In the genomic region with DNA sequence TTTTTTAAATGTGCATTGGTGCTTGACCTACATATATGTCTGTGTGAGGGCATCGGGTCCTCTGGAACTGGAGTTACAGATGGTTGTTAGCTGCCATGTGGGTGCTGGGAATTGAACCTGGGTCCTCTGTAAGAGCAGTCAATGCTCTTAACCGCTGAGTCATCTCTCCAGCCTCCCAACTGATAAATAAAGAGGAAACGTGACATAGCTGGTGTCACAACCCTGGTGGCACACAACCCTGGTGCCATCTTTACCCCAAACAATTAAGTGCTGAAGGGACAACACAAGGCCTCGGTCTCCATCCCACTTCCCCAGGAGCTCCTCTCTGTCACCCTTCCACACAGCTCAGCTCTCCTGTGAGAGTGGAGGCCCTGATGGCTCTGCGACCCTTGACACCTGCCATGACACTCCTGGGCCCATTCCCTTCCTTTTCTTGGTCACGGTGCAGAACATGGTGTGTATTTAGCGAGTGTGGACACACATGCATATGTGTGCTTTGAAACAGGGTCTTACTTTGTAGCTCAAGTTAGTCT, we compare ENCODE assay signal across 10 mouse cellular contexts. TPM values are rescaled to one million over a fixed set of nuclear protein-coding genes. Genes with fewer than 3 reads are reported as not detected.
DNase-seq lines count a peak whose midpoint lies in the region; ATAC-seq and TF ChIP-seq lines count a peak whose summit lies in the region.
"Had no signal": no experiment of that assay in that cellular context is flagged by ENCODE, and none has a peak within 500 bp of the region (broad histone marks: within the 10 kb centered on the region; RNA-seq: fewer than 3 reads in every experiment).

No protein-coding gene starts in this region.

- peak overlapping the region; percentile 100 for H3K4me2 ChIP-seq in heart, embryonic 11.5 days
- peak overlapping the region; percentile 96 for H3K4me2 ChIP-seq in limb, embryonic 15.5 days

- no peak for DNase-seq in heart, postnatal 36 days
- DNase-seq in testis, postnatal 10 days (ENCODE audit: low spot score) = no peak
- no peak for DNase-seq in frontal cortex, postnatal 10 days (ENCODE audit: low spot score in 2 of 2)
- DNase-seq in yolk sac, embryonic 10.5 days (ENCODE audit: low spot score) = no peak
- DNase-seq in urinary bladder, postnatal 25 days (ENCODE audit: low spot score) = no peak
- DNase-seq: kidney, postnatal 4 days; thymus, postnatal 4 days had no signal

- TF ChIP-seq CTCF in testis, adult 2 months (IDR thresholded peaks at IDR 0.05; ENCODE audit: control insufficient read depth, insufficient read depth, insufficient replicate concordance, low read depth, low read length) = no peak

- no peaks in the 10 kb centered on the region for H3K9me3 ChIP-seq in heart, embryonic 11.5 days (replicated peaks; ENCODE audit: control insufficient read depth, low read length)
- H3K9me3 ChIP-seq in limb, embryonic 15.5 days = no peaks in the 10 kb centered on the region

- no peak for TF ChIP-seq POLR2A in testis, adult 2 months (IDR thresholded peaks at IDR 0.05; ENCODE audit: control insufficient read depth, low read depth, low read length)

- H3K27me3 ChIP-seq in heart, embryonic 11.5 days (ENCODE audit: control insufficient read depth, insufficient read depth, low read length) = peaks cover 4% of the 10 kb centered on the region; the same call in 1 of the 2 replicates
- no peaks in the 10 kb centered on the region for H3K27me3 ChIP-seq in testis, adult 2 months (ENCODE audit: control insufficient read depth, insufficient read depth, low read length)
- H3K27me3 ChIP-seq in limb, embryonic 15.5 days = no peaks in the 10 kb centered on the region; the same call in 1 of the 2 replicates

- H3K4me3 ChIP-seq in heart, embryonic 11.5 days (ENCODE audit: low read depth, low read length) = no peak overlapping the region; the same call in 1 of the 2 replicates
- peak overlapping the region; percentile 62 for H3K4me3 ChIP-seq in testis, adult 2 months (ENCODE audit: control insufficient read depth, low read depth, low read length)
- H3K4me3 ChIP-seq in limb, embryonic 15.5 days = peak overlapping the region; percentile 90

- intact Hi-C loops in heart, postnatal 36 days (cut with DNase I) = no loop called here

- no peak for ATAC-seq in heart, embryonic 11.5 days (replicated peaks; ENCODE audit: insufficient number of reproducible peaks, low FRiP score, low TSS enrichment)
- no peak for ATAC-seq in limb, embryonic 15.5 days (ENCODE audit: insufficient number of reproducible peaks, low FRiP score, low TSS enrichment, low read depth)

- H3K4me1 ChIP-seq in heart, embryonic 11.5 days (ENCODE audit: control insufficient read depth, insufficient read depth, low read length) = peaks cover 37% of the 10 kb centered on the region
- peaks cover 16% of the 10 kb centered on the region for H3K4me1 ChIP-seq in testis, adult 2 months (ENCODE audit: control insufficient read depth, insufficient read depth, low read length)
- H3K4me1 ChIP-seq in limb, embryonic 15.5 days = peaks cover 45% of the 10 kb centered on the region

- WGBS in heart, embryonic 11.5 days (ENCODE audit: insufficient replicate concordance) = 89% methylated on average over 7 of the region's 7 CpGs
- 90% methylated on average over 7 of the region's 7 CpGs for WGBS in limb, embryonic 15.5 days

- H3K27ac ChIP-seq in heart, embryonic 11.5 days (ENCODE audit: low read depth, low read length) = no peak overlapping the region
- no peak overlapping the region for H3K27ac ChIP-seq in testis, adult 2 months (ENCODE audit: control insufficient read depth, insufficient read depth, low read depth, low read length)
- H3K27ac ChIP-seq in limb, embryonic 15.5 days = no peak overlapping the region

- 0 out of 2 replicates have a peak, but pooled peaks cover 2% of the 10 kb centered on the region for H3K36me3 ChIP-seq in heart, embryonic 11.5 days (ENCODE audit: control insufficient read depth, insufficient read depth, low read length)
- no peaks in the 10 kb centered on the region for H3K36me3 ChIP-seq in testis, adult 2 months (ENCODE audit: control insufficient read depth, insufficient read depth, low read length)
- H3K36me3 ChIP-seq in limb, embryonic 15.5 days = peaks cover 12% of the 10 kb centered on the region

- no peak overlapping the region for H3K9ac ChIP-seq in heart, embryonic 11.5 days (ENCODE audit: low read depth, low read length)
- H3K9ac ChIP-seq in limb, embryonic 15.5 days = no peak overlapping the region

RNA-seq across cellular contexts. Expression of a gene that starts 2.8 kb away (rescaled TPM):
- polyA plus RNA-seq in heart, embryonic 11.5 days (2014; fragmentation: Nextera tagmentation; extraction: Ambion mirVana) = 11.9 and 12.8 TPM in 2 replicates
- total RNA-seq in heart, postnatal 36 days (2021) = 10 to 100 TPM; 29.2 to 29.7 TPM
- 35.2 and 37.5 TPM in 2 replicates for polyA plus RNA-seq in testis, adult 2 months (2012; rRNA removed)
- 13.1 and 16.8 TPM in 2 replicates for polyA plus RNA-seq in limb, embryonic 15.5 days (2015; fragmentation: Nextera tagmentation; extraction: Ambion mirVana)

RNA-seq across cellular contexts. Expression of a gene that starts 23.6 kb away (rescaled TPM):
- polyA plus RNA-seq in heart, embryonic 11.5 days (2014; fragmentation: Nextera tagmentation; extraction: Ambion mirVana) = 30.5 and 34.3 TPM in 2 replicates
- 10 to 100 TPM; 10.2 to 11.2 TPM for total RNA-seq in heart, postnatal 36 days (2021)
- 9.8 and 12.0 TPM in 2 replicates for polyA plus RNA-seq in testis, adult 2 months (2012; rRNA removed)
- polyA plus RNA-seq in limb, embryonic 15.5 days (2015; fragmentation: Nextera tagmentation; extraction: Ambion mirVana) = 39.8 and 40.9 TPM in 2 replicates

RNA-seq across cellular contexts. Expression of a gene that starts 28.8 kb away (rescaled TPM):
- 81.7 and 84.2 TPM in 2 replicates for polyA plus RNA-seq in heart, embryonic 11.5 days (2014; fragmentation: Nextera tagmentation; extraction: Ambion mirVana)
- 1 to 10 TPM; 2.8 to 3.5 TPM for total RNA-seq in heart, postnatal 36 days (2021)
- polyA plus RNA-seq in testis, adult 2 months (2012; rRNA removed) = 5.3 and 5.4 TPM in 2 replicates
- 92.6 and 95.8 TPM in 2 replicates for polyA plus RNA-seq in limb, embryonic 15.5 days (2015; fragmentation: Nextera tagmentation; extraction: Ambion mirVana)

RNA-seq across cellular contexts. Expression of a gene that starts 46.5 kb away (rescaled TPM):
- 0.20 and 0.33 TPM in 2 replicates for polyA plus RNA-seq in heart, embryonic 11.5 days (2014; fragmentation: Nextera tagmentation; extraction: Ambion mirVana)
- 1 to 10 TPM; 3.6 to 4.1 TPM for total RNA-seq in heart, postnatal 36 days (2021)
- polyA plus RNA-seq in testis, adult 2 months (2012; rRNA removed) = 361 and 374 TPM in 2 replicates
- polyA plus RNA-seq in limb, embryonic 15.5 days (2015; fragmentation: Nextera tagmentation; extraction: Ambion mirVana) = 2.0 and 2.7 TPM in 2 replicates

RNA-seq across cellular contexts. Expression of a gene that starts 56.7 kb away (rescaled TPM):
- 241 and 257 TPM in 2 replicates for polyA plus RNA-seq in heart, embryonic 11.5 days (2014; fragmentation: Nextera tagmentation; extraction: Ambion mirVana)
- total RNA-seq in heart, postnatal 36 days (2021) = 100 to 1,000 TPM; 134 to 148 TPM
- polyA plus RNA-seq in testis, adult 2 months (2012; rRNA removed) = 30.4 and 36.5 TPM in 2 replicates
- polyA plus RNA-seq in limb, embryonic 15.5 days (2015; fragmentation: Nextera tagmentation; extraction: Ambion mirVana) = 178 and 185 TPM in 2 replicates

Comparison
In these comparisons a context has a peak if more than half of its experiments do, and no peak if none do; other contexts are left out.
1. RNA of a gene that starts 28.8 kb away (polyA plus RNA-seq): 92.6 to 95.8 TPM in limb, embryonic 15.5 days and 81.7 to 84.2 TPM in heart, embryonic 11.5 days; 5.3 to 5.4 TPM in testis, adult 2 months; every median in the first group is over 10 times any median in the second.